Mouse (Mus musculus) thymus, postnatal 25 days (tissue): Measurements from ENCODE around the gene Mab21l2.

ENCODE experiments used
- DNase-seq: peaks from one replicate; pipeline ENCODE4 v3.0.0; 2022

The Mab21l2 gene

GRCm38 (mm10) chr3:86538645-86539554, 9.5 kb downstream of the Mab21l2 start:
- no peak for DNase-seq

GRCm38 (mm10) chr3:86536751-86537150, 11.7 kb downstream of the Mab21l2 start:
- DNase-seq = no peak

GRCm38 (mm10) chr3:86531531-86532269, 16.7 kb downstream of the Mab21l2 start:
- DNase-seq = no peak

- no peak for DNase-seq
Observed at GRCm38 (mm10) chr3:86522880-86523505, 25.4 kb downstream of the Mab21l2 start.

GRCm38 (mm10) chr3:86518506-86519109, 29.8 kb downstream of the Mab21l2 start:
- DNase-seq = no peak

GRCm38 (mm10) chr3:86500586-86500985, 47.8 kb downstream of the Mab21l2 start:
- no peak for DNase-seq
